In genomic region chr11:55465177-55465576, GRCm38 (mm10) we compare ENCODE assay signal across 18 mouse cellular contexts. TPM values are rescaled to one million over a fixed set of nuclear protein-coding genes. Genes with fewer than 3 reads are reported as not detected.
DNase-seq lines count a peak whose midpoint lies in the region; ATAC-seq and TF ChIP-seq lines count a peak whose summit lies in the region.
"Had no signal": no experiment of that assay in that cellular context is flagged by ENCODE, and none has a peak within 500 bp of the region (broad histone marks: within the 10 kb centered on the region; RNA-seq: fewer than 3 reads in every experiment).

No protein-coding gene starts in this region.

- no peak overlapping the region for H3K4me3 ChIP-seq in intestine, embryonic 14.5 days (ENCODE audit: low read depth, low read length)
- H3K4me3 ChIP-seq in intestine, embryonic 16.5 days (ENCODE audit: low read length) = no peak overlapping the region
- H3K4me3 ChIP-seq in kidney, postnatal 0 days (replicated peaks; ENCODE audit: low read depth, low read length) = no peak overlapping the region
- H3K4me3 ChIP-seq in small intestine, adult 2 months (ENCODE audit: low read depth, low read length) = no peak overlapping the region
- no peak overlapping the region for H3K4me3 ChIP-seq in hindbrain, embryonic 10.5 days
- H3K4me3 ChIP-seq: embryonic facial prominence, embryonic 10.5 days; forebrain, embryonic 13.5 days; hindbrain, embryonic 15.5 days; layer of hippocampus, adult 2 months; neural tube, embryonic 13.5 days had no signal

- H3K27ac ChIP-seq in intestine, embryonic 14.5 days (ENCODE audit: low read depth) = peak overlapping the region; percentile 57
- H3K27ac ChIP-seq in intestine, embryonic 16.5 days (ENCODE audit: low read length) = peak overlapping the region; percentile 81
- peak overlapping the region; percentile 26; the same call in 1 of the 2 replicates for H3K27ac ChIP-seq in kidney, postnatal 0 days
- peak overlapping the region; percentile 86 for H3K27ac ChIP-seq in small intestine, adult 2 months (ENCODE audit: insufficient read depth, low read depth, low read length)
- H3K27ac ChIP-seq in hindbrain, embryonic 10.5 days = no peak overlapping the region
- H3K27ac ChIP-seq: embryonic facial prominence, embryonic 10.5 days; forebrain, embryonic 13.5 days; hindbrain, embryonic 15.5 days; layer of hippocampus, adult 2 months; neural tube, embryonic 13.5 days had no signal

- ATAC-seq in intestine, embryonic 14.5 days (replicated peaks; ENCODE audit: low FRiP score, low TSS enrichment, low read depth) = no peak
- no peak for ATAC-seq in intestine, embryonic 16.5 days
- ATAC-seq in kidney, postnatal 0 days (replicated peaks; ENCODE audit: low FRiP score, low read depth) = no peak
- ATAC-seq: forebrain, embryonic 13.5 days had no signal

- WGBS in intestine, embryonic 14.5 days = 54% methylated on average over 3 of the region's 3 CpGs
- WGBS in intestine, embryonic 16.5 days = 63% methylated on average over 3 of the region's 3 CpGs
- WGBS in kidney, postnatal 0 days = 75% methylated on average over 3 of the region's 3 CpGs
- 30% methylated on average over 3 of the region's 3 CpGs for WGBS in small intestine, adult 2 months
- WGBS in hindbrain, embryonic 10.5 days = 87% methylated on average over 3 of the region's 3 CpGs

- H3K9me3 ChIP-seq in intestine, embryonic 14.5 days (ENCODE audit: control insufficient read depth, low read length) = no peaks in the 10 kb centered on the region
- H3K9me3 ChIP-seq in intestine, embryonic 16.5 days (ENCODE audit: control insufficient read depth, low read length) = no peaks in the 10 kb centered on the region
- H3K9me3 ChIP-seq in kidney, postnatal 0 days (replicated peaks; ENCODE audit: low read length) = no peaks in the 10 kb centered on the region
- no peaks in the 10 kb centered on the region for H3K9me3 ChIP-seq in hindbrain, embryonic 10.5 days
- H3K9me3 ChIP-seq: embryonic facial prominence, embryonic 10.5 days; forebrain, embryonic 13.5 days; hindbrain, embryonic 15.5 days; neural tube, embryonic 13.5 days had no signal

- TF ChIP-seq CTCF in kidney, postnatal 0 days (IDR thresholded peaks at IDR 0.05; ENCODE audit: low read depth) = no peak
- no peak for TF ChIP-seq CTCF in small intestine, adult 2 months (IDR thresholded peaks at IDR 0.05; ENCODE audit: extremely low read depth, insufficient read length, insufficient replicate concordance, low read depth, low read length)

- H3K4me1 ChIP-seq in intestine, embryonic 14.5 days (replicated peaks; ENCODE audit: control insufficient read depth, insufficient read depth, low read length) = peaks cover 9% of the 10 kb centered on the region; the same call in 1 of the 2 replicates
- H3K4me1 ChIP-seq in intestine, embryonic 16.5 days (ENCODE audit: control insufficient read depth, insufficient read depth, low read length) = peaks cover 7% of the 10 kb centered on the region; the same call in 1 of the 2 replicates
- H3K4me1 ChIP-seq in kidney, postnatal 0 days (replicated peaks; ENCODE audit: insufficient read depth, low read length) = peaks cover 5% of the 10 kb centered on the region; the same call in 1 of the 2 replicates
- H3K4me1 ChIP-seq in small intestine, adult 2 months (ENCODE audit: control insufficient read depth, insufficient read depth, insufficient read length, low read length) = peaks cover 15% of the 10 kb centered on the region; the same call in 1 of the 2 replicates
- H3K4me1 ChIP-seq in hindbrain, embryonic 10.5 days (replicated peaks) = peaks cover 25% of the 10 kb centered on the region

- H3K9ac ChIP-seq in intestine, embryonic 14.5 days (ENCODE audit: low read length) = no peak overlapping the region
- H3K9ac ChIP-seq in intestine, embryonic 16.5 days (ENCODE audit: low read depth, low read length) = no peak overlapping the region
- H3K9ac ChIP-seq in kidney, postnatal 0 days (ENCODE audit: low read depth, low read length) = no peak overlapping the region
- H3K9ac ChIP-seq: forebrain, embryonic 13.5 days; hindbrain, embryonic 15.5 days; neural tube, embryonic 13.5 days had no signal

- no peaks in the 10 kb centered on the region for H3K27me3 ChIP-seq in intestine, embryonic 14.5 days (replicated peaks; ENCODE audit: control insufficient read depth, insufficient read depth, low read length)
- no peaks in the 10 kb centered on the region for H3K27me3 ChIP-seq in intestine, embryonic 16.5 days (replicated peaks; ENCODE audit: control insufficient read depth, insufficient read depth, low read length)
- no peaks in the 10 kb centered on the region for H3K27me3 ChIP-seq in kidney, postnatal 0 days (ENCODE audit: insufficient read depth, low read length)
- H3K27me3 ChIP-seq in small intestine, adult 2 months (ENCODE audit: control insufficient read depth, insufficient read depth, low read length) = no peaks in the 10 kb centered on the region
- H3K27me3 ChIP-seq in hindbrain, embryonic 10.5 days (ENCODE audit: insufficient read depth, poor library complexity, severe bottlenecking) = no peaks in the 10 kb centered on the region
- H3K27me3 ChIP-seq: forebrain, embryonic 13.5 days; hindbrain, embryonic 15.5 days; neural tube, embryonic 13.5 days had no signal

- TF ChIP-seq POLR2A in small intestine, adult 2 months (IDR thresholded peaks at IDR 0.05; ENCODE audit: low read depth, low read length) = no peak

- H3K36me3 ChIP-seq in intestine, embryonic 14.5 days (ENCODE audit: control insufficient read depth, insufficient read depth, low read length) = no peaks in the 10 kb centered on the region
- no peaks in the 10 kb centered on the region for H3K36me3 ChIP-seq in intestine, embryonic 16.5 days (ENCODE audit: control insufficient read depth, insufficient read depth, low read length)
- H3K36me3 ChIP-seq in kidney, postnatal 0 days (ENCODE audit: insufficient read depth, low read length) = no peaks in the 10 kb centered on the region
- no peaks in the 10 kb centered on the region for H3K36me3 ChIP-seq in small intestine, adult 2 months (ENCODE audit: control insufficient read depth, insufficient read depth, low read length)
- H3K36me3 ChIP-seq in hindbrain, embryonic 10.5 days = no peaks in the 10 kb centered on the region
- H3K36me3 ChIP-seq: embryonic facial prominence, embryonic 10.5 days; hindbrain, embryonic 15.5 days; neural tube, embryonic 13.5 days had no signal

- peak overlapping the region; percentile 15; the same call in 1 of the 2 replicates for H3K4me2 ChIP-seq in intestine, embryonic 14.5 days (ENCODE audit: low read length)
- 0 out of 2 replicates have a peak overlapping the region, but pooled peaks have one; percentile 8 for H3K4me2 ChIP-seq in intestine, embryonic 16.5 days (ENCODE audit: low read depth, low read length)
- H3K4me2 ChIP-seq in kidney, postnatal 0 days (ENCODE audit: low read length) = no peak overlapping the region
- H3K4me2 ChIP-seq: forebrain, embryonic 13.5 days; heart, embryonic 11.5 days; hindbrain, embryonic 15.5 days; neural tube, embryonic 13.5 days had no signal

- peak; percentile 67 for DNase-seq in intestine, embryonic 14.5 days (ENCODE audit: low spot score)
- peak; percentile 33 for DNase-seq in kidney, postnatal 0 days (ENCODE audit: low spot score)
- DNase-seq in adipocyte (ENCODE audit: low spot score) = no peak
- no peak for DNase-seq in hindbrain, embryonic 10.5 days (ENCODE audit: low spot score)
- DNase-seq in left cerebral cortex, adult 18-20 months (ENCODE audit: low spot score in 2 of 2) = no peak
- DNase-seq: adrenal gland, adult 8-10 months; heart, postnatal 14 days; lung, adult 2 months; lung, postnatal 36 days; thymus, adult 2 months had no signal

RNA-seq across cellular contexts. Expression of gene Atox1, which starts 4.1 kb away (rescaled TPM):
- 400 and 443 TPM in 2 replicates for polyA plus RNA-seq in intestine, embryonic 14.5 days (2014; fragmentation: Nextera tagmentation; extraction: Ambion mirVana)
- polyA plus RNA-seq in intestine, embryonic 16.5 days (2015; fragmentation: Nextera tagmentation; extraction: Ambion mirVana) = 408 and 413 TPM in 2 replicates
- polyA plus RNA-seq in kidney, postnatal 0 days (2015; fragmentation: Nextera tagmentation; extraction: Ambion mirVana) = 495 and 517 TPM in 2 replicates
- 318 and 485 TPM in 2 replicates for polyA plus RNA-seq in small intestine, adult 2 months (2012; rRNA removed)
- polyA plus RNA-seq in hindbrain, embryonic 10.5 days (2016; fragmentation: Nextera tagmentation; extraction: Ambion mirVana) = 269 and 322 TPM in 2 replicates
- total RNA-seq in left cerebral cortex, adult 18-20 months (2021) = 100 to 1,000 TPM in 1 of 2 experiments, 10 to 100 TPM in 1; 84.3 to 103 TPM

RNA-seq across cellular contexts. Expression of gene G3bp1, which starts 4.3 kb away (rescaled TPM):
- polyA plus RNA-seq in intestine, embryonic 14.5 days (2014; fragmentation: Nextera tagmentation; extraction: Ambion mirVana) = 198 and 212 TPM in 2 replicates
- polyA plus RNA-seq in intestine, embryonic 16.5 days (2015; fragmentation: Nextera tagmentation; extraction: Ambion mirVana) = 137 and 153 TPM in 2 replicates
- 109 and 119 TPM in 2 replicates for polyA plus RNA-seq in kidney, postnatal 0 days (2015; fragmentation: Nextera tagmentation; extraction: Ambion mirVana)
- 5.9 and 10.4 TPM in 2 replicates for polyA plus RNA-seq in small intestine, adult 2 months (2012; rRNA removed)
- 221 and 269 TPM in 2 replicates for polyA plus RNA-seq in hindbrain, embryonic 10.5 days (2016; fragmentation: Nextera tagmentation; extraction: Ambion mirVana)
- 10 to 100 TPM; 34.4 to 35.7 TPM for total RNA-seq in left cerebral cortex, adult 18-20 months (2021)

RNA-seq across cellular contexts. Expression of gene Sparc, which starts 42.2 kb away (rescaled TPM):
- polyA plus RNA-seq in intestine, embryonic 14.5 days (2014; fragmentation: Nextera tagmentation; extraction: Ambion mirVana) = 1,391 and 1,474 TPM in 2 replicates
- polyA plus RNA-seq in intestine, embryonic 16.5 days (2015; fragmentation: Nextera tagmentation; extraction: Ambion mirVana) = 1,500 and 1,563 TPM in 2 replicates
- 1,281 and 1,429 TPM in 2 replicates for polyA plus RNA-seq in kidney, postnatal 0 days (2015; fragmentation: Nextera tagmentation; extraction: Ambion mirVana)
- polyA plus RNA-seq in small intestine, adult 2 months (2012; rRNA removed) = 278 and 350 TPM in 2 replicates
- 400 and 454 TPM in 2 replicates for polyA plus RNA-seq in hindbrain, embryonic 10.5 days (2016; fragmentation: Nextera tagmentation; extraction: Ambion mirVana)
- total RNA-seq in left cerebral cortex, adult 18-20 months (2021) = 100 to 1,000 TPM; 174 to 202 TPM

Comparison
In these comparisons a context has a peak if more than half of its experiments do, and no peak if none do; other contexts are left out.
1. DNase-seq: peak in intestine, embryonic 14.5 days (single experiment) and kidney, postnatal 0 days (single experiment); none in adipocyte (single experiment), hindbrain, embryonic 10.5 days (single experiment) and left cerebral cortex, adult 18-20 months (0 of 2).